Mouse (Mus musculus): Measurements from ENCODE around the gene Phykpl.

DNA sequence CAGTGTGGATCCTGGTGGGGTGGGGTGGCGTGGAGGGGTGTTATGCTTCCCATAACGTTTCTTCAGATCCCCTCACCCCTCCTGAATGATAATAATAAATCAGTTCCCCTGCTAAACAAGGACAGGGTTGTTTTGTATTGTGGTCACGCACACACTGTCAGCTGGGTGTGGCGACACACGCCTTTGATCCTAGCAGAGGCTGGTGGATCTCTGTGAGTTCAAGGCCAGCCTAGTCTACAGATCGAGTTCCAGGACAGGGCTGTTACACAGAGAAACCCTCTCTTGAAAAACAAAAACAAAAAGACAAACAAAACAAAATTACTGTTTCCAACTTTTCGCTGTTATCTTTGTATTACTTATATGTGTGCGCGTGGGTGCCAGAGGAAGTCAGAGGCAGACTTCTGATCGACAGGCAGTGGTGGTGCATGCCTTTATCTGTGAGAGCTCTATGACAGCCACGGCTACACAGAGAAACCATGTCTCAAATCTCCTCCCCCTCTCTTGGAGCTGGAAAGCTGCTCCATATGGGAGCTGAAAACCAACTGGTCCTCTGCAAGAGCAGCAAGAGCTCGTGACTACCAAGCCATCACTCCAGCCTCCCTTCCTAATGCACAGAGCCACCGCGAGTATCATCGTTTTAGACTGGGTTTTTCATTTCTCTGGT lies 45.2 kb downstream of the Phykpl start:
- TF ChIP-seq CTCF (IDR thresholded peaks at IDR 0.05; ENCODE audit: low read depth, low read length) = no peak
- TF ChIP-seq POLR2A (IDR thresholded peaks at IDR 0.05; ENCODE audit: extremely low read depth, insufficient read depth, low read length) = no peak
